Mouse (Mus musculus) heart, postnatal 10 days (tissue): ENCODE measurements around the gene Zbtb20. TPM values are rescaled to one million over a fixed set of nuclear protein-coding genes. Genes with fewer than 3 reads are reported as not detected.

ENCODE experiments used
- DNase-seq, 2 experiments: peaks; one replicate each; pipeline ENCODE4 v3.0.0; 2021
- intact Hi-C: fragments of 180-260 bp; cut with DNase I; formaldehyde crosslinking; loops from one replicate; pipeline ENCODE4 v1.15.1; 2025
- total RNA-seq, 2 experiments: library from RNA; stranded (reverse); gene quantifications; 2 replicates each; pipeline ENCODE4 v1.2.3; 2021

The Zbtb20 gene
- total RNA-seq, 2 experiments from 2014 or later, result 149 to 160 TPM

GRCm38 (mm10) chr16:43574006-43574764 lies 698.5 kb downstream of the Zbtb20 start:
- intact Hi-C loops, result loop anchor here (2.0 to 10.0 kb wide), 5 partner anchors 25 to 209 kb away; no protein-coding TSS in a partner anchor
- DNase-seq, result peak; percentile 96

DNA sequence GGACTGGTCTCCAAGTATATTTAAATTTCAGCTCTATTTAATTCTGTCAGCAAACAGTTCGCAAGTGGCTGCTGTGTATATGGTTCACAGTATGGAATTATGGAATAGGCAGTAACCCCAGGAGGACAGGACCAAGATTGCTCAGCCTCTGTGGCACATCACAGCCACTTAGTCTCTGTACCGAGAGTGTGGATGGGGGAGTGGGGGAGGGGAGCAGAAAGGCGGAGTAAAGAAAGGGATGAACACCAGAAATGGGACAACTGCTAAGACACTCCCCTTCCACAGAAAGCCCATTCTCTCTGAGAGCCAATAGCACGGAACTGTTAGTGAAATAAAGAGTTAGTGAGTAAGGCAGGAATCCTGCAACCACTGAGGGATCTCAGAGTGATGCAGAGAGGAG lies 699.4 kb downstream of the Zbtb20 start:
- DNase-seq, result peak; percentile 52 to 61
- intact Hi-C loops, result loop anchor here (2.0 to 10.0 kb wide), 4 partner anchors 26 to 663 kb away; no protein-coding TSS in a partner anchor

GRCm38 (mm10) chr16:43575507-43575906 lies 699.8 kb downstream of the Zbtb20 start:
- intact Hi-C loops, result loop anchor here (2.0 to 10.0 kb wide), 4 partner anchors 27 to 663 kb away; no protein-coding TSS in a partner anchor
- DNase-seq, result no peak

DNA sequence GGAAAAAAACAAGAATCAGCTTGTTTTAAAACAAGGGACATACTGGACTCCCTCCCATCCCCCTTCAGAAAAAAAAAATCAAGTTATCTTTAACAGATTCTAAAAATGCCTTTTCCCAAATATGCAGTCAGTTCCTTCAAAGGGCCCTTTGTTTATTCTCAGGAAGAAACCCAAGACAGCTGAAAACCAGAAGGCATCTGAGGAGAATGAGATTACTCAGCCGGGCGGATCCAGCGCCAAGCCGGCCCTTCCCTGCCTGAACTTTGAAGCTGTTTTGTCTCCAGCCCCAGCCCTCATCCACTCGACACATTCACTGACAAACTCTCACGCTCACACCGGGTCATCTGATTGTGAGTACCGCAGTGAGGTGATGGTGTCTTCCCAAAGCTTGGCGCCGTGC lies 701.7 kb downstream of the Zbtb20 start:
- intact Hi-C loops, result loop anchor here (5.0 to 10.0 kb wide), 2 partner anchors 213 to 665 kb away; no protein-coding TSS in a partner anchor

GRCm38 (mm10) chr16:43578351-43578750 lies 702.7 kb downstream of the Zbtb20 start:
- intact Hi-C loops, result loop anchor here (5.0 to 10.0 kb wide), 2 partner anchors 214 to 666 kb away; no protein-coding TSS in a partner anchor
- DNase-seq, result no peak

More for the DNA sequence above, 701.7 kb downstream of the Zbtb20 start:
- DNase-seq, result peak; percentile 82 to 86

GRCm38 (mm10) chr16:43579111-43579510 lies 703.4 kb downstream of the Zbtb20 start:
- DNase-seq, result peak; percentile 67 to 69
- intact Hi-C loops, result loop anchor here (5.0 to 10.0 kb wide), 2 partner anchors 214 to 667 kb away; no protein-coding TSS in a partner anchor

GRCm38 (mm10) chr16:43580321-43580822 lies 704.7 kb downstream of the Zbtb20 start:
- DNase-seq, result no peak
- intact Hi-C loops, result no loop called here

DNA sequence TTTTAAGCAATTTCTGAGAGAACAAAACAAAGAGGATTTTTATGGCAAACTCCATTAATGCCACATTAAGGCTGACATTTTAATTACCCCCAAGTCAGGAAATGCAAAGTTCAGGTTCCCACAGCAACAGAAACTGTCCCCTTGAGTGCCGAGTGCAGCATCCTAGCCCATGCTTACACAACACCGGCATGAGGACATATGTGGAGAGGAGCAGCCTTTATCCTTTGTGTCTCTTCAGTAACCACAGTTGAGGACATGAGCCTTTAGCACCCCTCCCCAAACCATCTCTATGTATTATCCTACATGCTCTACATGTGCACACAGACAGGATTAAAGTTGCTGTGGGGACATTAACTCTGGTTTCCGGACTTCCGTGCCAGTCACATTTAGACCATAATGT lies 705.9 kb downstream of the Zbtb20 start:
- intact Hi-C loops, result no loop called here
- DNase-seq, result no peak

- intact Hi-C loops, result no loop called here
- no peak for DNase-seq
Measured at GRCm38 (mm10) chr16:43586859-43587429, 711.3 kb downstream of the Zbtb20 start.

GRCm38 (mm10) chr16:43590704-43591493 lies 715.2 kb downstream of the Zbtb20 start:
- no peak for DNase-seq
- intact Hi-C loops, result loop anchor here (5.0 to 10.0 kb wide), 3 partner anchors 199 to 756 kb away; no protein-coding TSS in a partner anchor

GRCm38 (mm10) chr16:43592062-43592461 lies 716.4 kb downstream of the Zbtb20 start:
- no peak for DNase-seq
- intact Hi-C loops, result loop anchor here (2.0 to 10.0 kb wide), 4 partner anchors 51 to 757 kb away; no protein-coding TSS in a partner anchor

DNA sequence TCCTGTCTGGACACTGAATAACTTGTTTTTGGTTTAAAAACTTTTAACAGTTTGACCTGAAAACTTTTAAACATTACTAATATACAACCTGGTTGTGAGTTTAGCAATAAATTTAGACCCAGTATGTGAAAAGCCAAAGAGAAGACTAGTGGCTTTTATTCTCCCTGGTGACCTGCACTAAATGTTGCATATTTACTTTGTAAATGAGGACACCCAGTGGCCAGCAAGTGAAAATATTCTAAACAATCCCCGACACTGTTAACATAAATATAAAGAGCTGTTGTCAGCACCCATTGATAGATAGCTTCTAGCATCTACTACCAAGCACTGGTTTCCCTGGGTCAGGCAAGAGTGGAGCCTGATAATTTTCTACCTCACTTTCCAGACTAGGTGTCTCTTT lies 717.1 kb downstream of the Zbtb20 start:
- no peak for DNase-seq
- intact Hi-C loops, result loop anchor here (2.0 to 10.0 kb wide), 4 partner anchors 52 to 758 kb away; no protein-coding TSS in a partner anchor

GRCm38 (mm10) chr16:43597375-43598060 lies 721.8 kb downstream of the Zbtb20 start:
- intact Hi-C loops, result loop anchor here (10.0 kb wide), 1 partner anchor 763 kb away; no protein-coding TSS in a partner anchor
- DNase-seq, result no peak

DNA sequence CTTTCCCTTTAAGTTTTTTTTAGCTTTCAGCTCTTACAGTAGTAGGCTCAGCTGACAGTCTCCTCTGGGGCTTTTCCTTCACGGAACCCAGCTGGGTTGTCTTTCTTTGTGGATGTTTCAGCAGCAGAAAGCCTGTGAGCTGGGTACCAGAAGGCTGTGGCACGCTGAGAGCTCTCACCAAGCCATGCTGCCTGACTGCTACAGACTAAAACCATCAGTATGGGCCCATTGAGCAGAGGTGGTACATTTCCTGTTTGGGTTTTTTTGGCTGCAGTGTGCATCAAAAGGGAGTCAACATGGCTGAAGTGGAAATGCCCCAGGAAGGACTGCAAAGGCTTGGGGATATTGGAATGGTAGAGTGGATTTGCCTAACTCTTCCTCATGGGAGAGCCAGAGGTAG lies 724.0 kb downstream of the Zbtb20 start:
- no peak for DNase-seq
- intact Hi-C loops, result loop anchor here (10.0 kb wide), 1 partner anchor 765 kb away; no protein-coding TSS in a partner anchor

- DNase-seq, result no peak
- intact Hi-C loops, result no loop called here
Measured at GRCm38 (mm10) chr16:43602573-43602972, 726.9 kb downstream of the Zbtb20 start.

GRCm38 (mm10) chr16:43603591-43604141 lies 728.0 kb downstream of the Zbtb20 start:
- intact Hi-C loops, result no loop called here
- DNase-seq, result no peak

- intact Hi-C loops, result no loop called here
Measured at GRCm38 (mm10) chr16:43604399-43605013, 728.8 kb downstream of the Zbtb20 start.

DNA sequence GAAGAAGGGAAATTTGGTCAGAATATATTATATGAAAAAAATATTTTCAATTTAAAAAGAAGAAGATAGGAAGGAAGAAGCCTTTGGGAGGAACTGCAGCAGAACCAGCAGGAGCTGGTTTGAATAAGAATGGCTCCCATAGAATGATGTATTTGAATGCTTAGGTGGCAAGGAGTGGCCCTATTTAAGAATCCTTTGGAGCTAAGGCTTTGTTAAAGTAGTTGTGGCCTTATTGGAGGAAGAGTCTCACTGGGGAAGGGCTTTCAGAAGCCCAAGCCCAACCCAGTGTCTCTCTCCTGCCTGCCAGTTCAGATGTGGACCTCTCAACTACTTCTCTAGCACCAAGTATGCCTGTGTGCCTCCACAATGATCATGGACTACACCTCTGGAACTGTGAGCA lies 731.4 kb downstream of the Zbtb20 start:
- intact Hi-C loops, result no loop called here
- no peak for DNase-seq

More at GRCm38 (mm10) chr16:43604399-43605013, 728.8 kb downstream of the Zbtb20 start:
- no peak for DNase-seq

DNA sequence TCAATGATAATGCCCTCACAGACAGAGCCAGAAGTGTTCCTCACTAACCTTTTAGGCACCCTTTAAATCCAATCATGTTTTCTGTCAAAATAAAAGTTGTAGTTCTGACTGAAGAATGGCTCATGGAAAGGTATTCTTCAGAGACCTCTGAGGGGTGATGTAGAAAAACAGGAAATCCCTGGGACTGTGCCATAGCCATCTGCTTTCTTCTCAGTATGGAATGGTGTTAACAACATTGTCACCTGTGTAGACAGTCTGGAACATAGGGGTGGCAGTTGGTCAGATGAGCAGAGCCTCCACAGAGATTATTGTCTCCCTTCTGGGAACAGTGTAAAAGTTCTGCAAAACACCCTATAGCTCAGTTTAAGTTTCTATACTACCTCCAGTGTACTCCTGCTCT lies 732.4 kb downstream of the Zbtb20 start:
- no peak for DNase-seq
- intact Hi-C loops, result no loop called here
